Mouse (Mus musculus) liver, embryonic 16.5 days (tissue): ENCODE data around the gene Proca1. TPM values are rescaled to one million over a fixed set of nuclear protein-coding genes. Genes with fewer than 3 reads are reported as not detected.
A peak's percentile ranks its signal among the peaks of the same experiment; 100 is the strongest.

Experiments used
- ATAC-seq: fragments of 200-750 bp; cut with Nextera tagmentation; 2 replicates; pipeline ENCODE4 v1.8.0; 2017; ENCODE audit warnings: low read depth, mild to moderate bottlenecking, moderate number of reproducible peaks, moderate library complexity
- H3K27ac ChIP-seq: fragments of 300-500 bp; sonication (generic); 2 replicates; pipeline ENCODE4 v1.5.1; 2014; ENCODE audit warnings: mild to moderate bottlenecking, low read length
- H3K27me3 ChIP-seq: fragments of 300-500 bp; sonication (generic); 2 replicates; pipeline ENCODE4 v1.6.1; 2014; ENCODE audit warnings: low read depth, low read length, mixed read lengths; ENCODE audit not compliant: control insufficient read depth, insufficient read depth
- H3K36me3 ChIP-seq: fragments of 300-500 bp; sonication (generic); 2 replicates; pipeline ENCODE4 v1.6.1; 2014; ENCODE audit warnings: mild to moderate bottlenecking; ENCODE audit not compliant: control insufficient read depth, insufficient read depth
- H3K4me1 ChIP-seq: fragments of 300-500 bp; sonication (generic); 2 replicates; pipeline ENCODE4 v1.6.1; 2014; ENCODE audit warnings: low read depth, low read length, mixed read lengths; ENCODE audit not compliant: control insufficient read depth
- H3K4me2 ChIP-seq: fragments of 300-500 bp; sonication (generic); 2 replicates; pipeline ENCODE4 v1.6.1; 2014; ENCODE audit warnings: low read depth, low read length, mixed read lengths
- H3K4me3 ChIP-seq: fragments of 300-500 bp; sonication (generic); 2 replicates; pipeline ENCODE4 v1.5.1; 2014; ENCODE audit warnings: low read depth, mild to moderate bottlenecking, low read length
- H3K9ac ChIP-seq: fragments of 300-500 bp; sonication (generic); 2 replicates; pipeline ENCODE4 v1.6.1; 2014; ENCODE audit warnings: low read depth, low read length
- H3K9me3 ChIP-seq: fragments of 300-500 bp; sonication (generic); replicated peaks from 2 replicates; pipeline ENCODE4 v1.6.1; 2016; ENCODE audit warnings: low read length; ENCODE audit not compliant: control insufficient read depth
- WGBS: fragments of 180-500 bp; shearing (Covaris S2); extraction: QIAGEN DNeasy Blood & Tissue Kit; methylation state at CpG from one replicate; pipeline ENCODE4 v1.1.7; 2014; ENCODE audit not compliant: insufficient replicate concordance; 5-methylcytosine and 5-hydroxymethylcytosine counted together
- polyA plus RNA-seq: library from polyadenylated mRNA; unstranded; fragments of >200 nt; fragmentation: Nextera tagmentation; extraction: Ambion mirVana; gene quantifications from 2 replicates; pipeline ENCODE4 v1.2.1, GENCODE M21; 2015

The Proca1 gene
- polyA plus RNA-seq, 1 experiment from 2014 or later, result 0.44 TPM

- Histone ChIP-seq H3K27me3 (no peaks in the 10 kb centered on the region), H3K36me3 (no peaks in the 10 kb centered on the region), H3K9ac (no peak overlapping the region), H3K4me3 (no peak overlapping the region), H3K4me2 (no peak overlapping the region), H3K9me3 (no peaks in the 10 kb centered on the region), H3K27ac (peak overlapping the region; percentile 1; the same call in 1 of the 2 replicates), H3K4me1 (peaks cover 76% of the 10 kb centered on the region)
- WGBS, result 87% methylated on average over 15 of the region's 15 CpGs
- no peak for ATAC-seq
Measured at GRCm38 (mm10) chr11:78170306-78170705, 22.9 kb upstream of the Proca1 start.

- WGBS, result 57% methylated on average over 4 of the region's 4 CpGs
- Histone ChIP-seq H3K4me3 (no peak overlapping the region), H3K9ac (no peak overlapping the region), H3K27me3 (no peaks in the 10 kb centered on the region), H3K27ac (no peak overlapping the region), H3K4me2 (no peak overlapping the region), H3K9me3 (no peaks in the 10 kb centered on the region), H3K4me1 (peaks cover 75% of the 10 kb centered on the region), H3K36me3 (no peaks in the 10 kb centered on the region)
- no peak for ATAC-seq
Measured at GRCm38 (mm10) chr11:78171328-78171727, 21.9 kb upstream of the Proca1 start.

GRCm38 (mm10) chr11:78172034-78172747 lies 21.0 kb upstream of the Proca1 start:
- Histone ChIP-seq H3K36me3 (no peaks in the 10 kb centered on the region), H3K4me1 (peaks cover 66% of the 10 kb centered on the region), H3K9ac (no peak overlapping the region; the same call in 1 of the 2 replicates), H3K27ac (no peak overlapping the region), H3K4me2 (no peak overlapping the region), H3K9me3 (no peaks in the 10 kb centered on the region), H3K27me3 (no peaks in the 10 kb centered on the region), H3K4me3 (no peak overlapping the region)
- ATAC-seq, result no peak
- 83% methylated on average over 16 of the region's 16 CpGs for WGBS

GRCm38 (mm10) chr11:78172748-78173383 lies 20.3 kb upstream of the Proca1 start:
- H3K27me3 ChIP-seq, result no peaks in the 10 kb centered on the region
- H3K4me2 ChIP-seq, result no peak overlapping the region
- 76% methylated on average over 19 of the region's 19 CpGs for WGBS
- peaks cover 59% of the 10 kb centered on the region for H3K4me1 ChIP-seq
- no peaks in the 10 kb centered on the region for H3K9me3 ChIP-seq
- H3K9ac ChIP-seq, result no peak overlapping the region
- H3K36me3 ChIP-seq, result no peaks in the 10 kb centered on the region
- no peak for ATAC-seq
- no peak overlapping the region for H3K4me3 ChIP-seq
- no peak overlapping the region for H3K27ac ChIP-seq

GRCm38 (mm10) chr11:78174506-78174905 lies 18.7 kb upstream of the Proca1 start:
- Histone ChIP-seq H3K27ac (no peak overlapping the region), H3K4me3 (no peak overlapping the region), H3K9ac (no peak overlapping the region), H3K9me3 (no peaks in the 10 kb centered on the region), H3K36me3 (peaks cover 2% of the 10 kb centered on the region; the same call in 1 of the 2 replicates), H3K4me1 (peaks cover 47% of the 10 kb centered on the region), H3K4me2 (no peak overlapping the region), H3K27me3 (no peaks in the 10 kb centered on the region)
- WGBS, result 85% methylated on average over 3 of the region's 3 CpGs
- ATAC-seq, result no peak

GRCm38 (mm10) chr11:78175771-78176401 lies 17.3 kb upstream of the Proca1 start:
- peak; percentile 57; the same call in 1 of the 2 replicates for ATAC-seq

GRCm38 (mm10) chr11:78176402-78176862 lies 16.8 kb upstream of the Proca1 start, which contains the start of the genes Nek8 and Tlcd1:
Nek8 (minus strand) TSS chr11:78176675.
Tlcd1 (plus strand) TSS chr11:78176711.
- Histone ChIP-seq H3K27me3 (no peaks in the 10 kb centered on the region), H3K36me3 (peaks cover 21% of the 10 kb centered on the region), H3K4me2 (peak within 1 kb of the TSS; percentile 71), H3K27ac (peak within 1 kb of the TSS; percentile 98), H3K4me1 (peaks cover 56% of the 10 kb centered on the region), H3K4me3 (peak within 1 kb of the TSS; percentile 87), H3K9ac (peak within 1 kb of the TSS; percentile 95), H3K9me3 (no peaks in the 10 kb centered on the region)
- 0% methylated on average over 32 of the region's 32 CpGs for WGBS
- peak; percentile 28 for ATAC-seq

More at GRCm38 (mm10) chr11:78175771-78176401, 17.3 kb upstream of the Proca1 start:
- Histone ChIP-seq H3K27me3 (no peaks in the 10 kb centered on the region), H3K9ac (peak overlapping the region; percentile 95), H3K36me3 (peaks cover 15% of the 10 kb centered on the region), H3K9me3 (no peaks in the 10 kb centered on the region), H3K4me1 (peaks cover 50% of the 10 kb centered on the region), H3K4me2 (peak overlapping the region; percentile 71), H3K27ac (peak overlapping the region; percentile 98), H3K4me3 (peak overlapping the region; percentile 87)
- WGBS, result 0% methylated on average over 9 of the region's 10 CpGs

- Histone ChIP-seq H3K4me1 (peaks cover 56% of the 10 kb centered on the region), H3K27ac (peak overlapping the region; percentile 98), H3K4me3 (peak overlapping the region; percentile 87), H3K9me3 (no peaks in the 10 kb centered on the region), H3K4me2 (peak overlapping the region; percentile 71), H3K36me3 (peaks cover 26% of the 10 kb centered on the region), H3K27me3 (no peaks in the 10 kb centered on the region), H3K9ac (peak overlapping the region; percentile 95)
- WGBS, result under 1% methylated on average over 23 of the region's 23 CpGs
- ATAC-seq, result no peak
Measured at GRCm38 (mm10) chr11:78176905-78177331, 16.3 kb upstream of the Proca1 start.
